Mouse (Mus musculus) midbrain, embryonic 14.5 days (tissue): ENCODE measurements around the gene Cav1. TPM values are rescaled to one million over a fixed set of nuclear protein-coding genes. Genes with fewer than 3 reads are reported as not detected.
A peak's percentile ranks its signal among the peaks of the same experiment; 100 is the strongest.

Source experiments
- ATAC-seq: fragments of 200-750 bp; cut with Nextera tagmentation; 2 replicates; pipeline ENCODE4 v1.8.0; 2017; ENCODE audit warnings: moderate number of reproducible peaks, moderate library complexity; ENCODE audit not compliant: low FRiP score, low TSS enrichment
- DNase-seq: peaks from one replicate; pipeline ENCODE4 v3.0.0-alpha.2; 2015
- H3K27ac ChIP-seq: fragments of 300-500 bp; sonication (generic); replicated peaks from 2 replicates; pipeline ENCODE4 v1.5.1; 2014; ENCODE audit warnings: mild to moderate bottlenecking, low read depth, low read length, moderate library complexity
- H3K27me3 ChIP-seq: fragments of 300-500 bp; sonication (generic); 2 replicates; pipeline ENCODE4 v1.6.1; 2014; ENCODE audit warnings: low read length, control low read depth, mixed read lengths; ENCODE audit not compliant: control insufficient read depth, insufficient read depth
- H3K36me3 ChIP-seq: fragments of 300-500 bp; sonication (generic); 2 replicates; pipeline ENCODE4 v1.6.1; 2014; ENCODE audit warnings: low read length, control low read depth; ENCODE audit not compliant: control insufficient read depth, insufficient read depth
- H3K4me1 ChIP-seq: fragments of 300-500 bp; sonication (generic); 2 replicates; pipeline ENCODE4 v1.6.1; 2014; ENCODE audit warnings: mild to moderate bottlenecking, antibody characterized with exemption, low read length, control low read depth; ENCODE audit not compliant: control insufficient read depth, insufficient read depth
- H3K4me2 ChIP-seq: fragments of 300-500 bp; sonication (generic); 2 replicates; pipeline ENCODE4 v1.6.1; 2014; ENCODE audit warnings: mild to moderate bottlenecking, low read length, moderate library complexity
- H3K4me3 ChIP-seq: fragments of 300-500 bp; sonication (generic); replicated peaks from 2 replicates; pipeline ENCODE4 v1.5.1; 2014; ENCODE audit warnings: low read depth, low read length
- H3K9ac ChIP-seq: fragments of 300-500 bp; sonication (generic); replicated peaks from 2 replicates; pipeline ENCODE4 v1.6.1; 2014; ENCODE audit warnings: mild to moderate bottlenecking, low read length, moderate library complexity
- H3K9me3 ChIP-seq: fragments of 300-500 bp; sonication (generic); 2 replicates; pipeline ENCODE4 v1.6.1; 2016; ENCODE audit warnings: low read length, control low read depth, mixed read lengths; ENCODE audit not compliant: control insufficient read depth
- WGBS: fragments of 180-500 bp; shearing (Covaris S2); extraction: QIAGEN DNeasy Blood & Tissue Kit; methylation state at CpG from one replicate; pipeline ENCODE4 v1.1.7; 2014; 5-methylcytosine and 5-hydroxymethylcytosine counted together
- polyA plus RNA-seq: library from polyadenylated mRNA; unstranded; fragments of >200 nt; fragmentation: Nextera tagmentation; extraction: Ambion mirVana; gene quantifications from 2 replicates; pipeline ENCODE4 v1.2.1, GENCODE M21; 2014

Cav1 gene
- polyA plus RNA-seq, 1 experiment from 2014 or later = 15.2 TPM

GRCm38 (mm10) chr6:17329801-17330200, 23.7 kb downstream of the Cav1 start:
- 82% methylated on average over 3 of the region's 3 CpGs for WGBS
- no peaks in the 10 kb centered on the region for H3K27me3 ChIP-seq
- no peak overlapping the region for H3K4me2 ChIP-seq
- H3K4me1 ChIP-seq = no peaks in the 10 kb centered on the region
- H3K9ac ChIP-seq = no peak overlapping the region
- no peaks in the 10 kb centered on the region for H3K36me3 ChIP-seq
- no peaks in the 10 kb centered on the region for H3K9me3 ChIP-seq
- no peak overlapping the region for H3K27ac ChIP-seq
- H3K4me3 ChIP-seq = no peak overlapping the region
- DNase-seq (no peak), ATAC-seq (no peak)

- Histone ChIP-seq H3K4me2 (no peak overlapping the region), H3K27me3 (no peaks in the 10 kb centered on the region), H3K9ac (no peak overlapping the region), H3K9me3 (no peaks in the 10 kb centered on the region), H3K27ac (no peak overlapping the region), H3K4me3 (no peak overlapping the region), H3K36me3 (no peaks in the 10 kb centered on the region), H3K4me1 (no peaks in the 10 kb centered on the region)
- ATAC-seq (no peak), DNase-seq (no peak)
- 94% methylated on average over 2 of the region's 2 CpGs for WGBS
Measured at GRCm38 (mm10) chr6:17337724-17338123, 31.6 kb downstream of the Cav1 start.

GRCm38 (mm10) chr6:17340406-17340805, 34.3 kb downstream of the Cav1 start:
- 8% methylated on average over 2 of the region's 2 CpGs for WGBS
- no peaks in the 10 kb centered on the region for H3K9me3 ChIP-seq
- H3K36me3 ChIP-seq = no peaks in the 10 kb centered on the region
- H3K4me1 ChIP-seq = no peaks in the 10 kb centered on the region
- ATAC-seq = no peak
- H3K27ac ChIP-seq = no peak overlapping the region
- no peak overlapping the region for H3K4me2 ChIP-seq
- DNase-seq = no peak
- no peak overlapping the region for H3K4me3 ChIP-seq
- H3K9ac ChIP-seq = no peak overlapping the region
- H3K27me3 ChIP-seq = no peaks in the 10 kb centered on the region

- WGBS = 90% methylated on average over 3 of the region's 3 CpGs
- ATAC-seq (no peak), DNase-seq (no peak)
Measured at GRCm38 (mm10) chr6:17348011-17348410, 41.9 kb downstream of the Cav1 start.

GRCm38 (mm10) chr6:17350803-17351202, 44.7 kb downstream of the Cav1 start:
- Histone ChIP-seq H3K9me3 (no peaks in the 10 kb centered on the region), H3K4me1 (no peaks in the 10 kb centered on the region), H3K36me3 (no peaks in the 10 kb centered on the region), H3K27me3 (no peaks in the 10 kb centered on the region), H3K4me2 (no peak overlapping the region), H3K27ac (no peak overlapping the region), H3K4me3 (no peak overlapping the region), H3K9ac (no peak overlapping the region)
- no peak for ATAC-seq
- WGBS = 86% methylated on average over 5 of the region's 5 CpGs
- DNase-seq = no peak

More at GRCm38 (mm10) chr6:17348011-17348410, 41.9 kb downstream of the Cav1 start:
- Histone ChIP-seq H3K36me3 (no peaks in the 10 kb centered on the region), H3K4me3 (no peak overlapping the region), H3K27me3 (no peaks in the 10 kb centered on the region), H3K9ac (no peak overlapping the region), H3K4me1 (no peaks in the 10 kb centered on the region), H3K9me3 (no peaks in the 10 kb centered on the region), H3K4me2 (no peak overlapping the region), H3K27ac (no peak overlapping the region)

- Histone ChIP-seq H3K27ac (no peak overlapping the region), H3K4me2 (no peak overlapping the region), H3K36me3 (no peaks in the 10 kb centered on the region), H3K9me3 (no peaks in the 10 kb centered on the region), H3K4me3 (no peak overlapping the region), H3K27me3 (no peaks in the 10 kb centered on the region), H3K9ac (no peak overlapping the region), H3K4me1 (no peaks in the 10 kb centered on the region)
- 14% methylated on average over 6 of the region's 6 CpGs for WGBS
- DNase-seq = peak; percentile 89
- peak; percentile 61; the same call in 1 of the 2 replicates for ATAC-seq
Measured at GRCm38 (mm10) chr6:17358896-17359690, 53.0 kb downstream of the Cav1 start.

GRCm38 (mm10) chr6:17362771-17363170, 56.6 kb downstream of the Cav1 start:
- H3K27me3 ChIP-seq = no peaks in the 10 kb centered on the region
- 37% methylated on average over 3 of the region's 3 CpGs for WGBS

GRCm38 (mm10) chr6:17363446-17364179, 57.5 kb downstream of the Cav1 start:
- ATAC-seq = no peak
- no peaks in the 10 kb centered on the region for H3K36me3 ChIP-seq
- 83% methylated on average over 17 of the region's 17 CpGs for WGBS

More at GRCm38 (mm10) chr6:17362771-17363170, 56.6 kb downstream of the Cav1 start:
- Histone ChIP-seq H3K27ac (no peak overlapping the region), H3K9ac (no peak overlapping the region), H3K36me3 (no peaks in the 10 kb centered on the region), H3K4me1 (no peaks in the 10 kb centered on the region), H3K4me2 (no peak overlapping the region), H3K9me3 (no peaks in the 10 kb centered on the region), H3K4me3 (no peak overlapping the region)
- ATAC-seq (0 out of 2 replicates have a peak, but pooled peaks have one; percentile 11), DNase-seq (peak; percentile 76)

More at GRCm38 (mm10) chr6:17363446-17364179, 57.5 kb downstream of the Cav1 start:
- Histone ChIP-seq H3K4me2 (no peak overlapping the region), H3K27ac (no peak overlapping the region), H3K9ac (no peak overlapping the region), H3K9me3 (no peaks in the 10 kb centered on the region), H3K4me3 (no peak overlapping the region), H3K27me3 (no peaks in the 10 kb centered on the region), H3K4me1 (no peaks in the 10 kb centered on the region)
- DNase-seq = no peak
